Mouse (Mus musculus) cerebellum, adult 2 months (tissue): ENCODE measurements around the gene Rwdd2b.

Experiments
- CTCF ChIP-seq: fragments of 200-500 bp; IDR thresholded peaks from 2 replicates; pipeline ENCODE4 v1.5.1; 2011; ENCODE audit warnings: low read depth, mild to moderate bottlenecking, control low read depth, low read length, moderate library complexity, borderline replicate concordance; ENCODE audit not compliant: insufficient read depth
- POLR2A ChIP-seq: fragments of 200-500 bp; IDR thresholded peaks from 2 replicates; pipeline ENCODE4 v1.6.1; 2011; ENCODE audit warnings: low read length, control low read depth, borderline replicate concordance; ENCODE audit not compliant: insufficient read depth

DNA sequence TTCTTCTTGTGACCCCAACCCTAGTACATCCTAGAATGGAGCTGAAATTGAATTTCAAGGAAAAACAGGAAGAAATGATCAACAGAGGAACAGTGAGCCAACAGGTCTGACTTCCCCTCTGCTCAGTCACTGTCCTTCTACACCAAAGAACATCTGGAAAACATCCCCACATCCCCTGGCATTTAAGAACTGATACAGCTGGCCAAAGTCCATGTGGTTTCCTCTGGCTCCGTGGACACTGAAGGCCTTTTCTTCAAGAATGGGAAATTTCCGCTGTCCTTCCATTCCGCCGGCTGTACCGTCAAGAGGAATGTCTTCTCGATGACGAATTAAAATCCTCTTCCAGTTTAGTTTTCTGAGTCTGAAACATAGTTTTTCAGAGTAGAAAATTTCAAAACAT is 6.1 kb downstream of the Rwdd2b start:
- TF ChIP-seq POLR2A (no peak), CTCF (no peak)
